Mouse (Mus musculus) hindbrain, embryonic 11.5 days (tissue): ENCODE measurements around the gene Nkx2-5. TPM values are rescaled to one million over a fixed set of nuclear protein-coding genes. Genes with fewer than 3 reads are reported as not detected.

Experiments
- ATAC-seq: fragments of 200-750 bp; cut with Nextera tagmentation; 2 replicates; pipeline ENCODE4 v1.8.0; 2017; ENCODE audit warnings: mild to moderate bottlenecking, moderate TSS enrichment, moderate library complexity; ENCODE audit not compliant: low FRiP score
- DNase-seq: peaks from one replicate; pipeline ENCODE4 v3.0.0-alpha.2; 2015; ENCODE audit warnings: low spot score
- H3K27ac ChIP-seq: fragments of 300-500 bp; sonication (generic); 2 replicates; pipeline ENCODE4 v1.5.1; 2014; ENCODE audit warnings: mild to moderate bottlenecking, low read depth, low read length
- H3K27me3 ChIP-seq: fragments of 300-500 bp; sonication (generic); 2 replicates; pipeline ENCODE4 v1.6.1; 2014; ENCODE audit warnings: mild to moderate bottlenecking, low read length, moderate library complexity, mixed read lengths; ENCODE audit not compliant: control insufficient read depth, insufficient read depth
- H3K36me3 ChIP-seq: fragments of 300-500 bp; sonication (generic); 2 replicates; pipeline ENCODE4 v1.6.1; 2014; ENCODE audit warnings: mild to moderate bottlenecking, low read length, moderate library complexity, mixed read lengths; ENCODE audit not compliant: control insufficient read depth, insufficient read depth
- H3K4me1 ChIP-seq: fragments of 300-500 bp; sonication (generic); replicated peaks from 2 replicates; pipeline ENCODE4 v1.6.1; 2014; ENCODE audit warnings: low read length, mixed read lengths; ENCODE audit not compliant: control insufficient read depth, insufficient read depth
- H3K4me2 ChIP-seq: fragments of 300-500 bp; sonication (generic); replicated peaks from 2 replicates; pipeline ENCODE4 v1.6.1; 2014; ENCODE audit warnings: mild to moderate bottlenecking, low read depth, low read length
- H3K4me3 ChIP-seq: fragments of 300-500 bp; sonication (generic); 2 replicates; pipeline ENCODE4 v1.5.1; 2014; ENCODE audit warnings: low read depth, low read length
- H3K9ac ChIP-seq: fragments of 300-500 bp; sonication (generic); 2 replicates; pipeline ENCODE4 v1.6.1; 2014; ENCODE audit warnings: low read depth, low read length
- H3K9me3 ChIP-seq: fragments of 300-500 bp; sonication (generic); 2 replicates; pipeline ENCODE4 v1.6.1; 2016; ENCODE audit warnings: low read length; ENCODE audit not compliant: control insufficient read depth
- WGBS: fragments of 180-500 bp; shearing (Covaris S2); extraction: QIAGEN DNeasy Blood & Tissue Kit; methylation state at CpG from one replicate; pipeline ENCODE4 v1.1.7; 2014; 5-methylcytosine and 5-hydroxymethylcytosine counted together
- polyA plus RNA-seq: library from polyadenylated mRNA; unstranded; fragments of >200 nt; fragmentation: Nextera tagmentation; extraction: Ambion mirVana; gene quantifications from 2 replicates; pipeline ENCODE4 v1.2.1, GENCODE M21; 2014

The Nkx2-5 gene
- polyA plus RNA-seq, 1 experiment from 2014 or later, result not detected

DNA sequence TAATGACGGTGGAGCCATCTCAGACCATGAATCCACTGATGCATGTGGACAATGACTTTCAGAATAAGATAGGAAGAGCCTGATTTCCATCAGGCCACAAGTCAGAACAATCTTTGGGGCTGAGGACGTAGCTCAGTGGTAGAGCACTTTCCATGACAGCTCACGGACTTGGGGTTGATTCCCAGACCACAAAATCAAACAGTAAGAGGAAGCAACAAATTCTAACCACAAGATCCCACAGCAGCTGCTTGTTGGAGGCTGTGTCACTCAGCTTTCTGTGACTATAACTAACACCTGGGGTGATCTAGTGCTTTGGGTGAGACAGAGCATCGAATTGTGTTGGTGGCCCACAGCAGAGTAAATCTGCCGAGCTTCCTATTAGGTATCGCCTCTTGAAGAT lies 28.0 kb downstream of the Nkx2-5 start:
- Histone ChIP-seq H3K9me3 (no peaks in the 10 kb centered on the region), H3K4me1 (no peaks in the 10 kb centered on the region), H3K27me3 (no peaks in the 10 kb centered on the region), H3K4me2 (no peak overlapping the region), H3K4me3 (no peak overlapping the region), H3K36me3 (no peaks in the 10 kb centered on the region), H3K9ac (no peak overlapping the region), H3K27ac (no peak overlapping the region)
- WGBS, result 84% methylated on average over 6 of the region's 6 CpGs
- no peak for DNase-seq
- ATAC-seq, result no peak

DNA sequence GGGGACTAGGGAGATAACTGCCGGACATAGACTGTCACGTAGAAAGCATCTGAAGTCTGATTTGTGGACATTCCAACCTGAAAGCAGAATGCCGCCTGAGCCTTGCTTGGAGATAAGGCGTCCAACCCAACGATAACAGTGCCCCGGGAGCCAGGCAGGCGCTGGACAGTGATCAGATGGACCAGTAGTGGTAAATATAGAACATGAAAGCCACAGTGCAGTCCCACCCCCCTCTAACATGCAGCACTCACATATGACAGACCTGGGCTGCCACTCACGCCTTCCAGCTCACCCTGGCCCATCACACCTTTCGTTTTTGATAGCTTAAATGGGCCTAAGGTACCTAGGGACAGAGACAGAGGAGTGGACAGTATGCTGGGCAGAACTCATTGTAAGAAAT lies 31.3 kb downstream of the Nkx2-5 start:
- Histone ChIP-seq H3K4me2 (no peak overlapping the region), H3K4me1 (no peaks in the 10 kb centered on the region), H3K4me3 (no peak overlapping the region), H3K9me3 (no peaks in the 10 kb centered on the region), H3K27ac (no peak overlapping the region), H3K9ac (no peak overlapping the region), H3K27me3 (no peaks in the 10 kb centered on the region), H3K36me3 (no peaks in the 10 kb centered on the region)
- no peak for ATAC-seq
- 87% methylated on average over 9 of the region's 9 CpGs for WGBS
- DNase-seq, result no peak

DNA sequence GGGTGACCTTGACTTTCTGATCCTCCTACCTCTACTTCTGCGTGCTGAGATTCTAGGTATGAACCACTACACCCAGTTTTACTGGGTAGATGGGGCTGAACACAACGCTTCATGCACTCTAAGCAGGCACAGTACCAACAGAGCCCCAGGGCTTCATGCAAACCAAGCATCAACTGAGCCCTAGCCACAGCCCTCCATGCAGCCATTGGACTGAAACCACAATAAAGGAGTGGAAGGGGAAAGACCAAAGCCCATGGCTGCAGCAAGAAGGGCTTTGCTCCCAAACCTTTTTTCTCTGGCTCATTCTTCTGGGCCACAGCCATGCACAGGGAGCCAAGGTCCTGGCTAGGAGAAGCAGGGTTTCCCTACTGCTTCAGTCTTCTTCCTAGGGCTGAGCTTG lies 32.2 kb downstream of the Nkx2-5 start:
- no peak overlapping the region for H3K9ac ChIP-seq
- ATAC-seq (no peak), DNase-seq (no peak)
- H3K27ac ChIP-seq, result no peak overlapping the region
- 76% methylated on average over 2 of the region's 2 CpGs for WGBS
- H3K4me3 ChIP-seq, result no peak overlapping the region
- no peak overlapping the region for H3K4me2 ChIP-seq
- no peaks in the 10 kb centered on the region for H3K36me3 ChIP-seq
- H3K4me1 ChIP-seq, result no peaks in the 10 kb centered on the region
- H3K9me3 ChIP-seq, result no peaks in the 10 kb centered on the region
- no peaks in the 10 kb centered on the region for H3K27me3 ChIP-seq

DNA sequence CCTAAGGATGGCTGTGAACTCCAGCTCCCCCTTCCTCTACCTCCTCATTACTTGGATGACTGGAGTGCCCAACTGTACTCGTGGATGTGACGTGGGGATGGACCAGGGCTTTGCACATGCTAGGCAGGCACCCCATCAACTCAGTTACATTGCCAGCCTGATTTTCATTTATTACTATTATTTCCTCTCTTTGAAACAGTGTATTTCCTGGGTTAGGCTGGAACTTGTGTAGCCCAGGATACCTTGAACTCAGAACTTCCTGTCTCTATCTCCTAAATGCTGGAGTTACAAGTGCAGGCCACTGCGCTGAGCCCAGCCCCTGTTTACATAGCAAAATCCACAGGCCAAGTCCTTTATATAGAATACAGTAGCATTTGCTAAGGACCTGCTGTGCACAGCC lies 41.9 kb downstream of the Nkx2-5 start:
- H3K36me3 ChIP-seq, result no peaks in the 10 kb centered on the region
- H3K9ac ChIP-seq, result no peak overlapping the region
- DNase-seq (no peak), ATAC-seq (no peak)
- no peaks in the 10 kb centered on the region for H3K27me3 ChIP-seq
- WGBS, result 88% methylated on average over 3 of the region's 3 CpGs
- no peak overlapping the region for H3K4me2 ChIP-seq
- no peaks in the 10 kb centered on the region for H3K4me1 ChIP-seq
- no peak overlapping the region for H3K4me3 ChIP-seq
- H3K27ac ChIP-seq, result no peak overlapping the region
- H3K9me3 ChIP-seq, result no peaks in the 10 kb centered on the region

DNA sequence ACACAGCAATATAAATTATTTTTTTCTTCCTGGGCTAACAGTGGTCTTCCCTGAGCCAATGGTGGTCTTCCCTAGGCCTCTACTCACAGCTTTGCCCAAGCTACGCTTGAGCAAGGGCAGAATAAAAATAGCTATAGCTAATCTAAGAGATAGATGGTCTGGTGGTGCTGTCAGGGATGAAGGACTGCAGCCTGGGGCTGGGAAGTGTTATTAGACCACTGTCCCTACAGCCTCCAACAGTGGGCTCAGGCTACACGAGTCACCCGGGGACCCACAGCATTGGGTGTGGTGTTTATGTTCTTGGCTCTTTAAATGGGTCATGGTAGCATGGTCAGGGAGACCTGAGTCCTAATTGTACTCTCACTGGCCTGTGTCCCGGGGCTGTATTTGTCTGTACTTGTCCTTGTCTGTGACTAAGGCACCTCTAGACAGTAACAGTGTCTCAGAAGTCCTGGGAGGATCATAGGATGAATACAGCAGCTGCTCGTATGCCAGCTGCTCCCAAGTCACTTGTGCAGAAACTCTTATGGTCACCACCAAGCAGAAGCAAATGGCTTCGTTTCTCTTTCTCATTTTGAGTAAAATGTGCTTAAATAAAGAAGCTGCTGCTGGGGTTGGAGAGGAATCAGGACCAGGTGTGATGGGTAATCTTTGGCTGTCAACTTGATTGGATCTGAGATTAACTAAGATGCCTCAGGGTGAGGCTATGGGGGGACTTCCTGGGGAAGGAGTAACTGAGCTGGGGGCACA lies 47.3 kb downstream of the Nkx2-5 start:
- Histone ChIP-seq H3K9ac (no peak overlapping the region), H3K4me3 (no peak overlapping the region), H3K9me3 (no peaks in the 10 kb centered on the region), H3K27me3 (no peaks in the 10 kb centered on the region), H3K36me3 (no peaks in the 10 kb centered on the region), H3K4me2 (no peak overlapping the region), H3K27ac (no peak overlapping the region), H3K4me1 (no peaks in the 10 kb centered on the region)
- DNase-seq (no peak), ATAC-seq (no peak)
- WGBS, result 80% methylated on average over 6 of the region's 6 CpGs

DNA sequence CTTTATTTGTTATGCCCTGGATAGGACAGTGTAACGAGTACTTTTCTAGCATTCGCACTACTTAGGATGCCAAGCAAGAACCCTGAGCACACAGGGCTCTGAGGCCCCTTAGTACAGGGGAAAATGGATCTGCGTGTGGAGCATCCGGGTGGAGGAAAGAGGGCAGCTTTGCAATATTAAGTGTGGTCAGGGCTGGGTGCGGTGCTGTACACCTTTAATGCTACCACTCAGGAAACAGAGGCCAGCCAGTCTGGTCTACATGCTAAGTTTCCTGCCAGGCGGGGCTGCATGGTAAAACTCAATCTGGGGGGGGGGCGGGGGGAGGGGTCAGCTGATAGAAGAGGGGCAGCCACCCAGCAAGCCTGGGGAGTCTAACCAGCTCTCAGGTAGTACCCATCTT lies 49.4 kb downstream of the Nkx2-5 start:
- DNase-seq (no peak), ATAC-seq (no peak)
- H3K4me2 ChIP-seq, result no peak overlapping the region
- H3K27ac ChIP-seq, result no peak overlapping the region
- H3K9me3 ChIP-seq, result no peaks in the 10 kb centered on the region
- 79% methylated on average over 7 of the region's 7 CpGs for WGBS
- no peaks in the 10 kb centered on the region for H3K4me1 ChIP-seq
- H3K36me3 ChIP-seq, result 0 out of 2 replicates have a peak, but pooled peaks cover 2% of the 10 kb centered on the region
- no peaks in the 10 kb centered on the region for H3K27me3 ChIP-seq
- H3K4me3 ChIP-seq, result no peak overlapping the region
- no peak overlapping the region for H3K9ac ChIP-seq

DNA sequence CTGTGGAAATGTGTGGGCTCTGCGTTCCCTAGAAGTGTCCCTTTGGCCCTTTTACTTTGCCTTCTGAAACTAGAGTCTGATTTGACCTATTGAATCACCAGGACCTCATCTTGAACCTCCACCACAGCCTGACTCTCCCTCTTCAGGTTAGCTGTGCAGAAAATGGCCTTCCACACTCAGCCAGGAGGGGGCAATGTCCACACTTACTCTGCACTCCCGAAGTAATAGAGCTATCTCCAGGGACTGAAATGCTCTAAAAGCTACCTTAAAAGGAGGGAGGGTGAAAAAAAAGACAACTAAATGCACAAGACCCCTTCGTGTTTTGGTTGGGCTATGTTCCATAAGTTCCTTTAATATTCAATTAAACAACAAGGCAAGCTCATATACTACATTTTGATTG lies 50.1 kb downstream of the Nkx2-5 start:
- H3K4me3 ChIP-seq, result no peak overlapping the region
- H3K9me3 ChIP-seq, result no peaks in the 10 kb centered on the region
- no peaks in the 10 kb centered on the region for H3K4me1 ChIP-seq
- DNase-seq (peak; percentile 56), ATAC-seq (no peak)
- H3K9ac ChIP-seq, result no peak overlapping the region
- no peak overlapping the region for H3K27ac ChIP-seq
- H3K27me3 ChIP-seq, result no peaks in the 10 kb centered on the region
- 0 out of 2 replicates have a peak, but pooled peaks cover 2% of the 10 kb centered on the region for H3K36me3 ChIP-seq
- WGBS, result 14% methylated on average over 3 of the region's 3 CpGs
- no peak overlapping the region for H3K4me2 ChIP-seq

DNA sequence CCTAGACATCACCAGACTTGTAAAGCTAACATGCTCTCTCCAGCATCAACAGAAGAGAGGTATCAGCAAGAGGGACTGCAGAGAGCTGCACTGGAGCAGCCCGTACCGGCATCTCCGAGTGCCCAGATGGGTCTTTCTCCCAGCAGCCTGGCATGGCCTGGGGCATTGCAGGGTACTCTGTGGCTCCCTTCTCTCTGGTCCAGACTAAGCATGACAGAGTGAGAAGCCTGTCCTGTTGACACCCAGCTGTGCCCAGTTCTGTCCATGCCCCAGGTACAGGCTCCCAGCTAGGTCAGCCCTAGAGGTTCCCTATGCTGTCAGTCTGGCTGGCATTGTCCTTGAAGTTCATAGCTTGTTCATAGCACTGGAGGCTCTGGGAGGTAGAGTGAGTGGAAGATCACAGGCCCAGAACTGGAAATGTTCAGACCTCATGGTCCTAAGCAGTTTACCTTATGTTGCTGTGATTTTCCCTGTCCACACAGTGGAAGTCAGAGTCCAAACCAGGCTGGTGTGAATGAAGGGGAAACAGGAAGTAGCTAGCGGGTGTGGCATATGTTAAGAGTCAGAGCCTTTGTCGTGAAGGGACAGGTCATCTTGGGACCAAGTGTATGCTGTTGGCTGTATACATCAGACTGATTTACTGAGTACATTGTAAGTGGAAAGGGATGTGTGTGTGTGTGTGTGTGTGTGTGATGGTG lies 51.6 kb downstream of the Nkx2-5 start:
- 0 out of 2 replicates have a peak, but pooled peaks cover 2% of the 10 kb centered on the region for H3K36me3 ChIP-seq
- ATAC-seq, result no peak
- WGBS, result 86% methylated on average over 5 of the region's 5 CpGs

DNA sequence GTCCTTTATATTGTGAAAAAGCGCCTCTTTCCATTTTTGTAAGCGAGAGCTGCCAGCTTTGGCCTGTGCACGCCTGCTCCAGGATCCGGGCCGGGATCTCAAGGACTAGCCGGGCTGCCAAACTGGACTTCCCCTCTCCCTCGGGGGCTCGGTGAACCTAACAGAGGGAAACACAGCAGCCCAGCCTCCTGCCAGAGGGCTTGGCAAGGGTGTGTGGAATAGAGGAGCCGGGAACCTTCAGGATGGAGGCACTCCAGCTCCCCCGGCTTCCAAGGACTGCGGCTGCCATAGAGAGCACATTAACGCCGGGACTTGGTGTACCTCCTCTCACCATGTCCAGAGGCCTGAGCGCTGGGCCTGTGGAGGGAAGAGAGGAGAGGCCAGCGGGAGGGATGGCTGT lies 52.7 kb downstream of the Nkx2-5 start:
- Histone ChIP-seq H3K4me2 (no peak overlapping the region), H3K4me3 (no peak overlapping the region), H3K36me3 (0 out of 2 replicates have a peak, but pooled peaks cover 2% of the 10 kb centered on the region), H3K9me3 (no peaks in the 10 kb centered on the region), H3K4me1 (no peaks in the 10 kb centered on the region), H3K9ac (no peak overlapping the region), H3K27ac (no peak overlapping the region), H3K27me3 (no peaks in the 10 kb centered on the region)
- no peak for DNase-seq
- 94% methylated on average over 15 of the region's 15 CpGs for WGBS
- ATAC-seq, result no peak

More for the DNA sequence above, 51.6 kb downstream of the Nkx2-5 start:
- DNase-seq, result no peak
- Histone ChIP-seq H3K4me2 (no peak overlapping the region), H3K9me3 (no peaks in the 10 kb centered on the region), H3K4me3 (no peak overlapping the region), H3K9ac (no peak overlapping the region), H3K4me1 (no peaks in the 10 kb centered on the region), H3K27me3 (no peaks in the 10 kb centered on the region), H3K27ac (no peak overlapping the region)
